ENCODE assay signal across 16 mouse cellular contexts in the genomic region with DNA sequence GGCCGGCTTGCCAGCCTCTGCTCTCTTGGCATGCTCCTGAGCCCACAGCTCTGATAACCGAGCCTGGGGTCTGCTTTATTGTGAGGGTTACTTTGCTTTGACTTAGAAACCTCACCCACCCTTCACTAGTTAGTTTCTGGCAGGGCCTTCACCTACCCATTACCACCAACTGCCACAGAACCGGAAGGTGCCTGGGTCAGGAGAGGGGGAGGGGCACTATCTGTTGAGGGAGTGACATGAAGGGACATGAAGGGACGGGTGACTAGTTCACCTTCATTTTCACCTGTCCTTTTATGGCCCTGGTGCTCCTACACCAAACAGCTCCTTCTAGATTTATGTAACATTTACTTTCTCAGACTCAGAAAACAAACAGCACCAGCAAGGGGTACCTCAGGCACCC. TPM values are rescaled to one million over a fixed set of nuclear protein-coding genes. Genes with fewer than 3 reads are reported as not detected.
DNase-seq lines count a peak whose midpoint lies in the region; ATAC-seq and TF ChIP-seq lines count a peak whose summit lies in the region.
"Had no signal": no experiment of that assay in that cellular context is flagged by ENCODE, and none has a peak within 500 bp of the region (broad histone marks: within the 10 kb centered on the region; RNA-seq: fewer than 3 reads in every experiment).

No protein-coding gene starts in this region.

- no peak overlapping the region for H3K4me2 ChIP-seq in heart, embryonic 13.5 days
- peak overlapping the region; percentile 29 for H3K4me2 ChIP-seq in liver, embryonic 15.5 days
- 0 out of 2 replicates have a peak overlapping the region, but pooled peaks have one; percentile 2 for H3K4me2 ChIP-seq in stomach, embryonic 16.5 days (ENCODE audit: low read depth, low read length)
- no peak overlapping the region for H3K4me2 ChIP-seq in midbrain, embryonic 13.5 days (replicated peaks)
- H3K4me2 ChIP-seq: heart, embryonic 12.5 days; hindbrain, embryonic 14.5 days; limb, embryonic 15.5 days had no signal

- H3K4me1 ChIP-seq in heart, embryonic 13.5 days, result peaks cover 35% of the 10 kb centered on the region
- peaks cover 55% of the 10 kb centered on the region for H3K4me1 ChIP-seq in liver, embryonic 15.5 days (replicated peaks)
- peaks cover 17% of the 10 kb centered on the region; the same call in 1 of the 2 replicates for H3K4me1 ChIP-seq in stomach, embryonic 16.5 days (ENCODE audit: control insufficient read depth, insufficient read depth, low read length)
- H3K4me1 ChIP-seq in midbrain, embryonic 13.5 days (replicated peaks), result peaks cover 17% of the 10 kb centered on the region
- H3K4me1 ChIP-seq in cerebellum, adult 2 months (ENCODE audit: control insufficient read depth, insufficient read depth, low read length), result peaks cover 12% of the 10 kb centered on the region

- no peaks in the 10 kb centered on the region for H3K9me3 ChIP-seq in heart, embryonic 13.5 days
- no peaks in the 10 kb centered on the region for H3K9me3 ChIP-seq in liver, embryonic 15.5 days (replicated peaks)
- no peaks in the 10 kb centered on the region for H3K9me3 ChIP-seq in stomach, embryonic 16.5 days (replicated peaks; ENCODE audit: control insufficient read depth, low read length)
- H3K9me3 ChIP-seq in midbrain, embryonic 13.5 days, result no peaks in the 10 kb centered on the region
- H3K9me3 ChIP-seq: heart, embryonic 12.5 days; limb, embryonic 15.5 days had no signal

- H3K27ac ChIP-seq in heart, embryonic 13.5 days (replicated peaks), result no peak overlapping the region
- H3K27ac ChIP-seq in liver, embryonic 15.5 days (replicated peaks), result peak overlapping the region; percentile 67; the same call in 1 of the 2 replicates
- H3K27ac ChIP-seq in stomach, embryonic 16.5 days (ENCODE audit: low read length), result peak overlapping the region; percentile 79; the same call in 1 of the 2 replicates
- H3K27ac ChIP-seq in midbrain, embryonic 13.5 days, result no peak overlapping the region
- H3K27ac ChIP-seq in cerebellum, adult 2 months (ENCODE audit: insufficient read depth, low read length), result no peak overlapping the region
- H3K27ac ChIP-seq: hindbrain, embryonic 14.5 days; limb, embryonic 15.5 days had no signal

- no peak for TF ChIP-seq CTCF in cerebellum, adult 2 months (IDR thresholded peaks at IDR 0.05; ENCODE audit: borderline replicate concordance, insufficient read depth, low read depth, low read length)

- no peak overlapping the region for H3K4me3 ChIP-seq in heart, embryonic 13.5 days
- H3K4me3 ChIP-seq in liver, embryonic 15.5 days (replicated peaks), result no peak overlapping the region
- no peak overlapping the region for H3K4me3 ChIP-seq in stomach, embryonic 16.5 days (replicated peaks; ENCODE audit: low read length)
- H3K4me3 ChIP-seq in midbrain, embryonic 13.5 days (replicated peaks), result no peak overlapping the region
- H3K4me3 ChIP-seq in cerebellum, adult 2 months (replicated peaks; ENCODE audit: insufficient read depth, low read depth, low read length), result no peak overlapping the region
- H3K4me3 ChIP-seq: heart, embryonic 12.5 days; limb, embryonic 15.5 days had no signal

- H3K36me3 ChIP-seq in heart, embryonic 13.5 days, result peaks cover 20% of the 10 kb centered on the region
- H3K36me3 ChIP-seq in liver, embryonic 15.5 days (replicated peaks), result peaks cover 18% of the 10 kb centered on the region
- H3K36me3 ChIP-seq in stomach, embryonic 16.5 days (ENCODE audit: control insufficient read depth, insufficient read depth, low read length), result no peaks in the 10 kb centered on the region; the same call in 1 of the 2 replicates
- H3K36me3 ChIP-seq in midbrain, embryonic 13.5 days, result peaks cover 19% of the 10 kb centered on the region

- TF ChIP-seq POLR2A in cerebellum, adult 2 months (IDR thresholded peaks at IDR 0.05; ENCODE audit: borderline replicate concordance, insufficient read depth, low read length), result no peak

- peak overlapping the region; percentile 37; the same call in 1 of the 2 replicates for H3K9ac ChIP-seq in heart, embryonic 13.5 days
- peak overlapping the region; percentile 11; the same call in 1 of the 2 replicates for H3K9ac ChIP-seq in liver, embryonic 15.5 days
- H3K9ac ChIP-seq in stomach, embryonic 16.5 days (ENCODE audit: low read length), result peak overlapping the region; percentile 50
- no peak overlapping the region for H3K9ac ChIP-seq in midbrain, embryonic 13.5 days (replicated peaks)
- H3K9ac ChIP-seq: heart, embryonic 12.5 days; hindbrain, embryonic 14.5 days; limb, embryonic 15.5 days had no signal

- WGBS in heart, embryonic 13.5 days, result 55% methylated on average over 4 of the region's 4 CpGs
- 33% methylated on average over 4 of the region's 4 CpGs for WGBS in liver, embryonic 15.5 days (ENCODE audit: insufficient replicate concordance)
- 45% methylated on average over 4 of the region's 4 CpGs for WGBS in stomach, embryonic 16.5 days
- 75% methylated on average over 4 of the region's 4 CpGs for WGBS in midbrain, embryonic 13.5 days
- 20% methylated on average over 4 of the region's 4 CpGs for WGBS in cerebellum, adult 2 months

- no peak for DNase-seq in heart, postnatal 4 days
- peak; percentile 43 for DNase-seq in urinary bladder, postnatal 14 days (ENCODE audit: low spot score)
- DNase-seq in urinary bladder, postnatal 25 days (ENCODE audit: low spot score), result no peak
- DNase-seq in cerebellum, adult 2 months, result no peak
- DNase-seq: cerebellum, postnatal 36 days; gastrocnemius, postnatal 25 days; lung, postnatal 4 days; thymus, adult 18-20 months had no signal

- no peaks in the 10 kb centered on the region for H3K27me3 ChIP-seq in heart, embryonic 13.5 days (replicated peaks)
- no peaks in the 10 kb centered on the region for H3K27me3 ChIP-seq in liver, embryonic 15.5 days
- no peaks in the 10 kb centered on the region for H3K27me3 ChIP-seq in stomach, embryonic 16.5 days (ENCODE audit: control insufficient read depth, insufficient read depth, low read length)
- no peaks in the 10 kb centered on the region for H3K27me3 ChIP-seq in midbrain, embryonic 13.5 days
- H3K27me3 ChIP-seq in cerebellum, adult 2 months (ENCODE audit: control insufficient read depth, insufficient read depth, low read length), result no peaks in the 10 kb centered on the region
- H3K27me3 ChIP-seq: heart, embryonic 12.5 days; limb, embryonic 15.5 days had no signal

- ATAC-seq in heart, embryonic 13.5 days (ENCODE audit: extremely low read depth, insufficient number of reproducible peaks, low FRiP score, low TSS enrichment), result no peak
- ATAC-seq in liver, embryonic 15.5 days (ENCODE audit: insufficient read depth), result no peak
- no peak for ATAC-seq in stomach, embryonic 16.5 days (ENCODE audit: insufficient read depth, low FRiP score)
- no peak for ATAC-seq in midbrain, embryonic 13.5 days
- ATAC-seq: forebrain, embryonic 14.5 days had no signal

RNA-seq across cellular contexts. Expression of a gene that starts 5.3 kb away (rescaled TPM):
- polyA plus RNA-seq in heart, embryonic 13.5 days (2015; fragmentation: Nextera tagmentation; extraction: Ambion mirVana), result 162 and 186 TPM in 2 replicates
- total RNA-seq in heart, postnatal 4 days (2021), result 100 to 1,000 TPM; 178 to 194 TPM
- polyA plus RNA-seq in liver, embryonic 15.5 days (2015; fragmentation: Nextera tagmentation; extraction: Ambion mirVana), result 60.6 and 66.3 TPM in 2 replicates
- polyA plus RNA-seq in stomach, embryonic 16.5 days (2015; fragmentation: Nextera tagmentation; extraction: Ambion mirVana), result 92.8 and 103 TPM in 2 replicates
- 222 and 228 TPM in 2 replicates for polyA plus RNA-seq in midbrain, embryonic 13.5 days (2015; fragmentation: Nextera tagmentation; extraction: Ambion mirVana)
- polyA plus RNA-seq in cerebellum, adult 2 months (2012; rRNA removed), result 210 and 212 TPM in 2 replicates

RNA-seq across cellular contexts. Expression of a gene that starts 8.1 kb away (rescaled TPM):
- polyA plus RNA-seq in heart, embryonic 13.5 days (2015; fragmentation: Nextera tagmentation; extraction: Ambion mirVana), result 5.6 and 6.2 TPM in 2 replicates
- total RNA-seq in heart, postnatal 4 days (2021), result 10 to 100 TPM; 12.3 to 14.2 TPM
- 8.3 and 9.1 TPM in 2 replicates for polyA plus RNA-seq in liver, embryonic 15.5 days (2015; fragmentation: Nextera tagmentation; extraction: Ambion mirVana)
- polyA plus RNA-seq in stomach, embryonic 16.5 days (2015; fragmentation: Nextera tagmentation; extraction: Ambion mirVana), result 11.0 and 12.3 TPM in 2 replicates
- polyA plus RNA-seq in midbrain, embryonic 13.5 days (2015; fragmentation: Nextera tagmentation; extraction: Ambion mirVana), result 16.3 and 17.7 TPM in 2 replicates
- polyA plus RNA-seq in cerebellum, adult 2 months (2012; rRNA removed), result 16.9 and 17.5 TPM in 2 replicates

RNA-seq across cellular contexts. Expression of a gene that starts 54.4 kb away (rescaled TPM):
- 54.0 and 56.2 TPM in 2 replicates for polyA plus RNA-seq in heart, embryonic 13.5 days (2015; fragmentation: Nextera tagmentation; extraction: Ambion mirVana)
- total RNA-seq in heart, postnatal 4 days (2021), result 10 to 100 TPM; 42.6 to 43.5 TPM
- 6.6 and 6.7 TPM in 2 replicates for polyA plus RNA-seq in liver, embryonic 15.5 days (2015; fragmentation: Nextera tagmentation; extraction: Ambion mirVana)
- 44.1 and 47.3 TPM in 2 replicates for polyA plus RNA-seq in stomach, embryonic 16.5 days (2015; fragmentation: Nextera tagmentation; extraction: Ambion mirVana)
- 173 and 176 TPM in 2 replicates for polyA plus RNA-seq in midbrain, embryonic 13.5 days (2015; fragmentation: Nextera tagmentation; extraction: Ambion mirVana)
- polyA plus RNA-seq in cerebellum, adult 2 months (2012; rRNA removed), result 123 and 127 TPM in 2 replicates

Comparison
In these comparisons a context has a peak if more than half of its experiments do, and no peak if none do; other contexts are left out.
1. H3K27ac ChIP-seq: peak in liver, embryonic 15.5 days (single experiment) and stomach, embryonic 16.5 days (single experiment); none in heart, embryonic 13.5 days (single experiment), midbrain, embryonic 13.5 days (single experiment) and cerebellum, adult 2 months (single experiment).
2. H3K4me2 ChIP-seq: peak in liver, embryonic 15.5 days (single experiment) and stomach, embryonic 16.5 days (single experiment); none in heart, embryonic 13.5 days (single experiment) and midbrain, embryonic 13.5 days (single experiment).